Mouse (Mus musculus) adrenal gland, adult 8-10 months (tissue): ENCODE data around the gene Mctp2. TPM values are rescaled to one million over a fixed set of nuclear protein-coding genes. Genes with fewer than 3 reads are reported as not detected.

Source experiments
- DNase-seq: peaks from one replicate; pipeline ENCODE4 v3.0.0; 2022
- total RNA-seq, 4 experiments: library from RNA; stranded (reverse); gene quantifications; 2 replicates each; pipeline ENCODE4 v1.2.4; 2022

The Mctp2 gene
- total RNA-seq, 4 experiments from 2014 or later, result 0.63 to 1.6 (median 0.69) TPM

GRCm38 (mm10) chr7:72165726-72166701, 140.4 kb downstream of the Mctp2 start:
- peak; percentile 50 for DNase-seq

DNA sequence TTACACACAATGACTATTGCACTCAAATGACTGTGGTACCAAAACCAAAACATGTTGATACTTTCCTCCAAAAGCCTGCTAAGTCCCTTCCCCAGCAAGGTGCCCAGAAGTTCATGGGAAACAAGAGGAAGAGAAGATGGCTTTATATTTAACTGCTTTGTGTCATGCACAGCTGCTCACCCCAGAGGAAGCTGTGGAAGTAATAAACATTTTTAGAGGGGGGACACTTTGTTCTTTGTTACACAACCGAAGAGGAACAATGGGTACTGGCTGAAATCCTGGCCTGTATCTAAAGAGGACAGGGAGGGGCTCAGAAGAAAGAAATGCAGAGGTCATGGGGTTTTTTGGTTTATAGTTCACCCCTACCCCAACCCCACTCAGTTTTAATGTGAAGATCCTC, 144.2 kb downstream of the Mctp2 start:
- no peak for DNase-seq

DNA sequence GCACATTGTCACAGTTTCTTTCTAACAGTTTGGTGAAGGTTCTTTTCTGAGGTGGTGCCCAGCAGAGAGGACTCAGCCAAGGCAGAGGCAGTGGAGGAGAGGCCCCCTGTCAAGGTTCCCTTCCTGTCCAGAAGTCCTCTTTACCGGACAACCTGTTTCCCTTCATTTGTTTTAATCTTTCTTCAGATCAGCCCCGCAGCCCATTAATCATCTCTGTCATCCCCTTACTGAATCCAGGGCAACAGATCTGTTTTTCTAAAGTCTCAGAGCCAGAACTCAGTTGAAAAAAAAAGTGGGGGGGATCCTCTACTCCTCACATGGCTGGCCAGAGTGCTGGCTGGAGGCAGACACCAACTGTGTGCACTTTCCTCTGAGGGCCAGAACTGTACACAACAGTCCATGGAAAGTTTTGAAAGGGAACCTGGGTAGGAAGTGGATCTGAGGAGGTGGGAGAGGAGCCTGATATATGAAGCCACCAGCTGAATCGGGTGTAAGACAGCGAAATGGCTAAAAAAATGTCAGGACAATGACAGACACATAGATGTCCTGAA, 146.8 kb downstream of the Mctp2 start:
- DNase-seq, result peak; percentile 7

DNA sequence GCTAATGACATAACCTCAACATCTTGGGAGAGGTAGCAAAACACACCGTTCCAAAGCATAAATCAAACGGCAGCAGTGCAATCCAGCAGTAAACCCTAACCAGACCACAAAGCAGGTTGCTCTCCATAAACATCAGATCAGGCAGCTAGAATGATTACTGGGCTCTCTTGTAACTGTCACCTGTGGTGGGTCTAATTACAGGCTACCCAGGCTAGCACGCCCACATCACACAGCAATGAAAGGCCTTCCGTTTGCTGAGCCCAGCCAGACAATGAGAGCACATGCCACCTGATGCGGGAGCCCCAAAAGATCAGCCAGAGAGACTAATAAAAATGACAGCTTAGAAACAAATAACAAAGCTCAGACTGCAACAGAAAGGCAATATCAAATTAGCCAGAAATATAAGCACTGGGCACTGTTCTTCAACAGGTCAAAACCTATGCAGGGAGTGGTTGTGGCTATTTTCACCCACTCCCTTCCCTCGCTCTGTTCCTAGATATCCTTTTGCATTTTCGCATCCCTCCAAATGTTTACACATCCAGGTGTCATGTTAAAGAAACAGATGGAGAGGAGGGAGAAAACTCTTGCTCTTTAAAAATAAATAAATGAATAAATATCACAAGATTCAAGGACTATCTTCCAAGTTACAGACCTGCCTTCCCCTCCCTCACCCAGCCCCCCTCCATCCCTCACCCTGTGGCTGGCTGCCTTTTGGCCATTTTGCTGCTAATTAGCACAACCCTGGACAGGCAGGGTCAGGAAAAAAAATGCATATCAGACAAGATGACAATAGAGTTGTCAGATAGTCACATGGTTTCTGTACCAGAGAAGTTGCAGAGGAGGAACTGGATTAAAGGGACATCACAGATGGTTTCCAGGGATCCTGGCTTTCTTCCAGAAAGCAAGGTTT, 155.4 kb downstream of the Mctp2 start:
- no peak for DNase-seq

- no peak for DNase-seq
Observed at GRCm38 (mm10) chr7:72149073-72149472, 157.3 kb downstream of the Mctp2 start.

DNA sequence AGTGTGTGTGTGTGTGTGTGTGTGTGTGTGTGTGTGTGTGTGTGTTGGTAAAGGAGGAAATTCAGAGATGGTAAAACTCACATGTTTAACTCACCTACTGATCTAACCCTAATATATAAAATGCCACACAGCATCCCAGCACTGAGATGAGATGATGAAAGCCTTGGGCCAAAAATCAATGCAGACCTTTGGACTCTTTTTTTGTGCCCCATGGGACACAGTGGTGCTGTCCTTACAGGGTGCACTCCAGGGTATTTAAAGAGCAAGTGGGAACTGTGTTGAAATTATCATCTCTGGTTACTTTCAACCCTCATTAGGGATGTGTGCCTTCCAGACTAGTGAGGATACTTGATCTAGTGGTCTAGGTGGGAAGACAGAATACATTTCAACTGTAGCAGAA, 159.6 kb downstream of the Mctp2 start:
- no peak for DNase-seq

GRCm38 (mm10) chr7:72145726-72146520, 160.5 kb downstream of the Mctp2 start:
- no peak for DNase-seq

GRCm38 (mm10) chr7:72138701-72139100, 167.7 kb downstream of the Mctp2 start:
- DNase-seq, result no peak

DNA sequence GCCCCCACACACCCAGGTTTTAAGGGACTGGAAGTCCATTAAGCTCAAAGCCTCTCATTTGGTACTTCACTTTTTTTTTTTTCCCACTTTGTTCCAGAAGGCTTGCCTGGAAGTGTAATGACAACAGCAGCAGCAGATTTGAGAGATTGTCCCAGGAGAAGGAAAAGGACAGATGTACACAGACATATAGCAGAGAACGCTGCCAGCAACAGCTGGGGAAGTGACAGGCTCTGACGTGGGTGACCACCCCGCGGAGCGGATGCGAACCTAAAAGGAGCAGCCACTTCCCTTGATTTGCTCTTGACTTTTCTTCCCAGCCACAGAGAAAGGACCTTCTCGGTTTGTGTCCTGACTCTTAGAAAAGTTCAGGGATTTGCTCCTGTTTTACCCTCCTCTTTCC, 185.4 kb downstream of the Mctp2 start:
- no peak for DNase-seq

- DNase-seq, result no peak
Observed at GRCm38 (mm10) chr7:72119713-72120112, 186.7 kb downstream of the Mctp2 start.

DNA sequence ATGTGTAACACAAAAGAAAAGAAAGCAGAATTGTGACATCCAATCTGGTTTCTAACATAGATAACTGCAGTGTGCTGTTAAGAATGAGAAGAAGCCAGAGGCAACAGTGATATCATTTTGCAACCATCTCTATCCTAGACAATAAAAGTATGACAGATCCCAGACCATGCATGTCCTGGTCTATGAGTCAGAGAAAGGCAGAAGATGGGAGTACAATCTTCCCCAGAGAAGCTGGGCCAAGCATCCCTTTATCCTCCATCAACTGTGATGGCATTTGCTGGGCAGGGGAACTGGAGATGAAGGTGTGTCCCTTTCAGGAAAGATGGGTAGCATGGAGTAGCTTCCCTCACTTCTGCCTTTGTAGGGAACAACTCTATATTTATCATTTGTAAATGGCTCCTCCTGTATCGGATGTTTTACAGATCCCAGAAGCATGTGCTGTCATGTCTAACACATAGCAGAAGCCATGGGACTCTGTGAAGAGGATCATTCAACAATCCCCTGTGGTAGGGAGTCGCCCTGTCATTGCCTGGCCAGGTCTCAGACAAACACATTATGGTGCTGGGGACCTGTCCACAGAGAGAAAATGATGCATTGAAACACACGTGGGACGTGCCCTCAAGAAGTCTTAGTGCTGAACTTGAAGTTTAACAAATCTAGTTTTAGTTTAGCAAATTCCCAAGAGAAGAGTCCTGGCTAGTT, 188.9 kb downstream of the Mctp2 start:
- DNase-seq, result no peak

- no peak for DNase-seq
Observed at GRCm38 (mm10) chr7:72115073-72115472, 191.3 kb downstream of the Mctp2 start.

DNA sequence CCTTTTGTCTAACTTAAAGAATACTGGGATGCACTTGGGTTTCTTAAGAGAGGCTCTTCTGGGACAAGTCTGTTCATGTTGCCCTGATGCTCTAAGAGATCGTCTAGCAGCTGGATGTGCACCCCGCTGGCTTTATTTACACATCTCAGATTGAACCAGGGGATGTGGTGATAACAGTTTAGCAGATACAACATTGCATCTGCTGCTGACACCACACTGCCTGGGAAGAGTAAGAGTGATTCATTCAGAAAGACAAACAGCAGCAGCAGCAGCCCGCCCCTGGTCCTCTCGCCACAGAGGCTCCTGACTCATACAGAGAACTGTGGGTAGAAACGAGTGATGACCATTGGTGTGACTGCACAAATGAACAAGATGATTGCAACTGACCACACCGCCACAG, 195.8 kb downstream of the Mctp2 start:
- DNase-seq, result no peak

- no peak for DNase-seq
Observed at GRCm38 (mm10) chr7:72108639-72109399, 197.6 kb downstream of the Mctp2 start.

- DNase-seq, result no peak
Observed at GRCm38 (mm10) chr7:72104170-72104569, 202.2 kb downstream of the Mctp2 start.

GRCm38 (mm10) chr7:72103654-72104053, 202.8 kb downstream of the Mctp2 start:
- DNase-seq, result no peak

GRCm38 (mm10) chr7:72100683-72101082, 205.7 kb downstream of the Mctp2 start:
- no peak for DNase-seq

- no peak for DNase-seq
Observed at GRCm38 (mm10) chr7:72098603-72099002, 207.8 kb downstream of the Mctp2 start.

DNA sequence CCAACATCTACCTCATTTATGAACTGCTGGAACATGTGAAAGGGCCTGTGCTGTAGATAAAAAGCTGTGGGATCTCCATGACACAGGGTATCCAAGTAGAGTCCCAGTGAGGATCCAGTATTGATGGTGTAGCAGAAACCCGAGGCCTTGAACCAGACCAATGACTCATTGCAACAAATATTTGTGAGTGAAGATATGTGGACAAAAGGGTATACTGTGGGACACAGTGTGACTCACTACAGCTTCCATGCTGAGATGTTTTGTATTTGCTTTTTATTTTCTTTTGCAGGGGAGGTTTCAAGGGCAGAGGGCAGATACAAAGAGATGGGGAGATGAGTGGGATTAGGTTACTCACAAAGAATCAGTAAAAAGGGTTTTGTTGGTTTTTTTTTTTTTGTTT, 209.4 kb downstream of the Mctp2 start:
- DNase-seq, result no peak

- DNase-seq, result no peak
Observed at GRCm38 (mm10) chr7:72096433-72096832, 210.0 kb downstream of the Mctp2 start.
